Mouse (Mus musculus): ENCODE measurements around the gene Myh15.

- no peak for TF ChIP-seq POLR2A (IDR thresholded peaks at IDR 0.05; ENCODE audit: insufficient read depth, low read depth, low read length)
- TF ChIP-seq CTCF (IDR thresholded peaks at IDR 0.05): no peak
- TF ChIP-seq EP300 (IDR thresholded peaks at IDR 0.05; ENCODE audit: insufficient read depth, low read depth, low read length): no peak
These were observed 118.6 kb downstream of the Myh15 start for GRCm38 (mm10) chr16:49175729-49176395.
